Mouse (Mus musculus) small intestine, adult 2 months (tissue): ENCODE results near the gene Rragc. TPM values are rescaled to one million over a fixed set of nuclear protein-coding genes. Genes with fewer than 3 reads are reported as not detected.

ENCODE experiments used
- H3K27ac ChIP-seq: fragments of 200-500 bp; 2 replicates; pipeline ENCODE4 v1.5.1; 2012; ENCODE audit warnings: low read depth, low read length, control low read depth, inconsistent platforms; ENCODE audit not compliant: insufficient read depth
- H3K27me3 ChIP-seq: fragments of 200-500 bp; 2 replicates; pipeline ENCODE4 v1.6.1; 2012; ENCODE audit warnings: mild to moderate bottlenecking, moderate library complexity, low read length, inconsistent platforms; ENCODE audit not compliant: control insufficient read depth, insufficient read depth
- H3K36me3 ChIP-seq: fragments of 200-500 bp; 2 replicates; pipeline ENCODE4 v1.6.1; 2012; ENCODE audit warnings: mild to moderate bottlenecking, low read length, control low read depth, inconsistent platforms; ENCODE audit not compliant: control insufficient read depth, insufficient read depth
- H3K4me1 ChIP-seq: fragments of 200-500 bp; 2 replicates; pipeline ENCODE4 v1.6.1; 2012; ENCODE audit warnings: low read length, inconsistent platforms, mixed read lengths; ENCODE audit not compliant: control insufficient read depth, insufficient read depth, insufficient read length
- H3K4me3 ChIP-seq: fragments of 200-500 bp; 2 replicates; pipeline ENCODE4 v1.5.1; 2012; ENCODE audit warnings: low read depth, mild to moderate bottlenecking, control low read depth, inconsistent platforms, low read length, moderate library complexity
- CTCF ChIP-seq: fragments of 200-500 bp; IDR thresholded peaks from 2 replicates; pipeline ENCODE4 v1.5.1; 2012; ENCODE audit warnings: low read depth, mild to moderate bottlenecking, control low read depth, inconsistent platforms, low read length, moderate library complexity, mixed read lengths; ENCODE audit not compliant: insufficient replicate concordance, insufficient read length; ENCODE audit errors: extremely low read depth
- POLR2A ChIP-seq: fragments of 200-500 bp; IDR thresholded peaks from 2 replicates; pipeline ENCODE4 v1.6.1; 2012; ENCODE audit warnings: low read depth, mild to moderate bottlenecking, control low read depth, inconsistent platforms, low read length, moderate library complexity
- WGBS: fragments of 180-500 bp; shearing (Covaris S2); methylation state at CpG from one replicate; pipeline ENCODE4 v1.1.7; 2018; 5-methylcytosine and 5-hydroxymethylcytosine counted together
- polyA plus RNA-seq: library from polyadenylated mRNA; depleted of rRNA; stranded (reverse); fragments of >200 nt; gene quantifications from 2 replicates; pipeline ENCODE4 v1.2.3, GENCODE M21; 2012

Rragc gene
- polyA plus RNA-seq, 1 experiment: 28.6 TPM

DNA sequence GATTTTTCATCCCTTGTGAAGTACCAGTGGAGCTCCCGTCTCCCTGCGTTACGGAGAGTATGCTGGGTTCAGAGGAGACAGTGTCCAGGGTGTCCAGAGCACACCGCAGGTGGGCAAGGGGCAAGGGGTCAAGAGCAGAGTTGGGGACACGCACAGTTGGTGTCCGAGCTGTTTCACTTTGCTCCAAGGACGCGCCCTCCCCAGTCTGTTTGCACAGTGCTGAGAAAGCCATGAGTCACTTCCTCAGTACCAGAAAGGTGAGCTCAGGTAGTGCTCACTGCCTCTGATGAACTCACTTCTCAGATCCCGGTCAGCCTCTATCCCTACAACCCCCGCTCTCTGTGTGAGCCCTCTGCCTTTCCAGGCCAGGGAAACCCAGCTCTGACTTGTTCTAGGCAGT lies 32.4 kb downstream of the Rragc start:
- Histone ChIP-seq H3K36me3 (no peaks in the 10 kb centered on the region), H3K4me3 (peak overlapping the region; percentile 15; the same call in 1 of the 2 replicates), H3K4me1 (peaks cover 2% of the 10 kb centered on the region; the same call in 1 of the 2 replicates), H3K27me3 (no peaks in the 10 kb centered on the region), H3K27ac (no peak overlapping the region)
- TF ChIP-seq CTCF (no peak), POLR2A (no peak)
- WGBS: 34% methylated on average over 10 of the region's 10 CpGs

DNA sequence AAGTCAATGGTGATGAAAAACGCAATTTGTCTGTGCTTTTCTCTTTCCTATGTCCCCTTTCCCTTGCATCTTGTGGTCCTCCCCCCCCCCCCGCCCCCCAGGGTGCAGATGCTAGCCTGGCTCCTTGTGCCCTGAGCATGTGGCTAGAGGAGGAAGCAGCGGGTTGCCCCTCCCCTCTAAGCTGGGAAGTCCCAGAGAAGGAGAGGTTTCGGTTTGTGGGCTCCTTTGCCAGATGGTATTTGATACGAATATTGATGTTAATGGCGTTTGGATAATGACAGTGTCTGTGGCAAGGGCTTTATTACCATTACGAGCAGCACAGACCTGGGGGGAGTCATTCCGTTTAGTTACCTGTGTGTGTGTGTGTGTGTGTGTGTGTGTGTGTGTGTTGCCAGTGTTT lies 34.8 kb downstream of the Rragc start:
- Histone ChIP-seq H3K4me3 (no peak overlapping the region), H3K27ac (no peak overlapping the region), H3K36me3 (no peaks in the 10 kb centered on the region), H3K4me1 (peaks cover 2% of the 10 kb centered on the region; the same call in 1 of the 2 replicates), H3K27me3 (no peaks in the 10 kb centered on the region)
- TF ChIP-seq CTCF: no peak
- WGBS: 20% methylated on average over 8 of the region's 8 CpGs

DNA sequence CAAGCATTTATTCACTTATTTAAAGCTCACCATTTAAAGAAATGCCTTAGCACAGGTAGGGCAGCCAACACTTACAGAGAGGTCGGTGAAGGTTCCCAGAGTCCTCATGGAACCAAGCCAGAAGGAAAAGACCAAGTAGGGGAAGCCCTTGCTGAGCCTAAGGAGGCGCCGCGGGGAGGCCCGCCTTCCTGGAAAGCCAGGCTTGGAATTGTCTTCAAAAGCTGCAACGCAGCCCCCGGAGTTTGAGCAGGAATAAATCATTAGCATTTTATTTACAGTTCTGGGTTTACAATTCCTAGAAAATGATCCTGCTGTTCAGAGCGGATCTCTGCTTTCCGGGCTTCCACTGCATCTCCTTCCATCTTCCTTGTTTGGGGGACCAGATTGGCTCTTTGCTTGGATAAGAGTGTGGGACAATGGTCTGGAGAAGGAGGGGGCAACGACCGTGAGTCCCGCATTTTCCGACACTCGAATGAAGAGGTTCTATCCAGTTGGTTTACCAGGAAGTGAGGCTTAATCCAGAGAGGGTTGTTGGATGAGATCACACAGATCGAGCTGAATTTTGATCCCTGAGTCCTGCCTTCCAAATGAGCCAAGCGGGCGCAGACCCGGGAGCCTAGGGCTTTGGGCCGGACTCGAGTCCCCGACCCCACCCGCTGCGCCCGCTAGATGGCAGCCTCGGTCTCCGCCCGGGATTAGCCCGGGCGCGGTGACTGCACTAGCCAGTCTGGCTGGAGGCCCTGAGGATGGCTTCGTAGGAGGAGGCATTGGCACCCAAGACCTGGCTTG lies 39.7 kb downstream of the Rragc start:
- Histone ChIP-seq H3K4me3 (no peak overlapping the region), H3K27me3 (no peaks in the 10 kb centered on the region), H3K4me1 (no peaks in the 10 kb centered on the region), H3K27ac (no peak overlapping the region), H3K36me3 (no peaks in the 10 kb centered on the region)
- TF ChIP-seq POLR2A (no peak), CTCF (peak; percentile 62)
- 4% methylated on average over 31 of the region's 31 CpGs for WGBS

GRCm38 (mm10) chr4:123957492-123957808 lies 40.2 kb downstream of the Rragc start:
- no peaks in the 10 kb centered on the region for H3K36me3 ChIP-seq
- no peaks in the 10 kb centered on the region for H3K27me3 ChIP-seq
- H3K4me3 ChIP-seq: no peak overlapping the region
- H3K4me1 ChIP-seq: no peaks in the 10 kb centered on the region
- TF ChIP-seq POLR2A (no peak), CTCF (no peak)
- 49% methylated on average over 4 of the region's 4 CpGs for WGBS
- H3K27ac ChIP-seq: no peak overlapping the region

GRCm38 (mm10) chr4:123957891-123958290 lies 40.6 kb downstream of the Rragc start:
- H3K27ac ChIP-seq: no peak overlapping the region
- no peaks in the 10 kb centered on the region for H3K36me3 ChIP-seq
- no peak overlapping the region for H3K4me3 ChIP-seq
- no peaks in the 10 kb centered on the region for H3K27me3 ChIP-seq
- no peak for TF ChIP-seq CTCF
- no peak for TF ChIP-seq POLR2A
- WGBS: 22% methylated on average over 4 of the region's 4 CpGs
- H3K4me1 ChIP-seq: no peaks in the 10 kb centered on the region

DNA sequence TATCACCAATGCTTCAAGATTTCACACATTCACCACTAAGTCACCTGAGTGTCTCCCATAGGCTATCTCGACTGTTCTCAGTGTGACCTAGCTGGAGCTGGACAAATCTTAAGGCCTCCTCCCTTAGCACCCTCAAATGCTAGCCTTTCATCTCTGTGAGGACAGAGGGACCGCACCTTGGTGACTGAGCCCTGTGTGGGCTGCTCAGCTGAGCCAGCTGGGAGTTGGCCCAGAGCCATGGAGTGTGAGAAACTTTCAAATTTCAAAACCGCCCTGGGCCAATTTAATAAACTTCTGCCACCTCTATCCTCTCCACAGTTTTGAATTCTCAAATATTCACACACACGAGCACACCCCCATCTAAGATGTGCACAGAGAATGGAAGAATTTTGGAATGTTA lies 43.7 kb downstream of the Rragc start:
- H3K4me1 ChIP-seq: no peaks in the 10 kb centered on the region
- H3K36me3 ChIP-seq: no peaks in the 10 kb centered on the region
- no peaks in the 10 kb centered on the region for H3K27me3 ChIP-seq
- TF ChIP-seq CTCF (no peak), POLR2A (no peak)
- WGBS: 17% methylated on average over 4 of the region's 4 CpGs
- H3K27ac ChIP-seq: no peak overlapping the region
- H3K4me3 ChIP-seq: no peak overlapping the region

DNA sequence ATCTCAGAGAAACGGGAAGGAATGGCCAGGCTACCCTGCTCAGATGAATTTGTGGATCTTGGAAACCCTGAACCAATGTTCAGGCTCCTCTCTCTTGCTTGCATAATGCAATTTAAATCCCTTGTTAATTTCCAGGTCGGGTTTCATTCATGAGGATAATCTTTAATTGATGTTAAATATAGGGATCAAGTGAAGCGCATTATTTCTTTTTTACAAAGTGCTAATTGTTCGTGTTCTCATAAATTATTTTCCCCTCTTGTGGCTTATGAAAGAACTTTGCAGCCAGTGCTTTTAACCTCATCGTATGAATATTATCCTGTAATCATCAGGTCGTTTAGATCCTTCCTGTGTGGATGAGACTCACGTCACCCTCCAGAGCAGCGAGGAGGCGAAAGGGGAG lies 45.5 kb downstream of the Rragc start:
- WGBS: 64% methylated on average over 9 of the region's 9 CpGs
- no peak overlapping the region for H3K27ac ChIP-seq
- H3K36me3 ChIP-seq: no peaks in the 10 kb centered on the region
- H3K27me3 ChIP-seq: no peaks in the 10 kb centered on the region
- H3K4me3 ChIP-seq: no peak overlapping the region
- no peaks in the 10 kb centered on the region for H3K4me1 ChIP-seq
- TF ChIP-seq CTCF (no peak), POLR2A (no peak)
